Mouse (Mus musculus) heart, adult 2 months (tissue): ENCODE measurements at regions not wholly inside any gene's neighbourhood (a gene's known extent, or its start where the extent isn't known, plus 50 kb on each side); places are given as distances from the start of the nearest gene placed in this dataset.

Experiments used
- DNase-seq, 2 experiments: peaks; one replicate each; pipeline ENCODE4 v3.0.0; 2021
- H3K27ac ChIP-seq: fragments of 200-600 bp; 2 replicates; pipeline ENCODE4 v1.8.1; 2022
- H3K27me3 ChIP-seq: fragments of 200-500 bp; 2 replicates; pipeline ENCODE4 v1.6.1; 2012; ENCODE audit warnings: mild to moderate bottlenecking, low read length, inconsistent platforms, mixed read lengths; ENCODE audit not compliant: control insufficient read depth, insufficient read depth
- H3K36me3 ChIP-seq: fragments of 200-500 bp; 2 replicates; pipeline ENCODE4 v1.6.1; 2012; ENCODE audit warnings: low read length, inconsistent platforms; ENCODE audit not compliant: control insufficient read depth, insufficient read depth
- H3K4me1 ChIP-seq: fragments of 200-500 bp; 2 replicates; pipeline ENCODE4 v1.6.1; 2011; ENCODE audit warnings: low read length; ENCODE audit not compliant: control insufficient read depth, insufficient read depth
- H3K4me3 ChIP-seq: fragments of 200-600 bp; 2 replicates; pipeline ENCODE4 v1.8.1; 2022
- H3K79me2 ChIP-seq: fragments of 200-500 bp; replicated peaks from 2 replicates; pipeline ENCODE4 v1.6.1; 2012; ENCODE audit warnings: mild to moderate bottlenecking, inconsistent platforms, low read length, moderate library complexity, mixed read lengths; ENCODE audit not compliant: control insufficient read depth, insufficient read depth
- H3K9ac ChIP-seq: fragments of 200-500 bp; 2 replicates; pipeline ENCODE4 v1.6.1; 2012; ENCODE audit warnings: low read depth, mild to moderate bottlenecking, control low read depth, inconsistent platforms, low read length, mixed read lengths
- CTCF ChIP-seq: fragments of 200-600 bp; IDR thresholded peaks from 2 replicates; pipeline ENCODE4 v1.8.1; 2022; ENCODE audit warnings: antibody characterized with exemption, mild to moderate bottlenecking, moderate library complexity
- EP300 ChIP-seq: fragments of 200-500 bp; IDR thresholded peaks from 2 replicates; pipeline ENCODE4 v1.6.1; 2011; ENCODE audit warnings: low read depth, low read length, control low read depth; ENCODE audit not compliant: insufficient read depth
- POLR2A ChIP-seq: fragments of 200-500 bp; IDR thresholded peaks from 2 replicates; pipeline ENCODE4 v1.6.1; 2011; ENCODE audit warnings: mild to moderate bottlenecking, low read depth, low read length, control low read depth; ENCODE audit not compliant: insufficient read depth
- WGBS: fragments of 180-500 bp; shearing (Covaris S2); methylation state at CpG from one replicate; pipeline ENCODE4 v1.1.7; 2018; 5-methylcytosine and 5-hydroxymethylcytosine counted together
- intact Hi-C: fragments of 180-260 bp; cut with DNase I; formaldehyde crosslinking; loops from one replicate; pipeline ENCODE4 v1.15.1; 2025

DNA sequence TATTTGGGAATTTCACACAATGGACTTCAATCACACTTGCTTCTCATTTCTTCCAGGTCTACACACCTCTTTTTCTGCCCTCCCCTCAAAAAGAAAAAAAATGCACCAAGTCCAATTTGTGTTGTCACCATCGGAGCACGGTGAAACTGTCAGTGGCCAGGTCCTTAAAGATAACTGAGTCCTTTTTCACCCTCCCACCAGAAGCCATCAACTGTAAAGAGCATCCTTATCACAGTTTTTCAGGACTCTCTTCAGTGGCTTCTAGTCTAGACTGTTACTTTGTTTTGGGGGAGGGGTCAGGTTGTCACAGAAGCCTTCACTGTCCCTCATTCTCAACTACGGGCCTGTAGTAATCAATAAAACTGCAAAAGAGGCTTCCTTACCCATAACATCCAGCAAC, 91.5 kb upstream of the Zdhhc15 start:
- no peak for TF ChIP-seq POLR2A
- no peak for TF ChIP-seq CTCF
- no peak for TF ChIP-seq EP300
- no peak overlapping the region for H3K27ac ChIP-seq
- no peaks in the 10 kb centered on the region for H3K79me2 ChIP-seq
- H3K36me3 ChIP-seq: no peaks in the 10 kb centered on the region
- no peaks in the 10 kb centered on the region for H3K27me3 ChIP-seq
- intact Hi-C loops: no loop called here
- no peak overlapping the region for H3K4me3 ChIP-seq
- no peak for DNase-seq
- no peak overlapping the region for H3K9ac ChIP-seq
- 86% methylated on average over 3 of the region's 3 CpGs for WGBS
- no peaks in the 10 kb centered on the region for H3K4me1 ChIP-seq

DNA sequence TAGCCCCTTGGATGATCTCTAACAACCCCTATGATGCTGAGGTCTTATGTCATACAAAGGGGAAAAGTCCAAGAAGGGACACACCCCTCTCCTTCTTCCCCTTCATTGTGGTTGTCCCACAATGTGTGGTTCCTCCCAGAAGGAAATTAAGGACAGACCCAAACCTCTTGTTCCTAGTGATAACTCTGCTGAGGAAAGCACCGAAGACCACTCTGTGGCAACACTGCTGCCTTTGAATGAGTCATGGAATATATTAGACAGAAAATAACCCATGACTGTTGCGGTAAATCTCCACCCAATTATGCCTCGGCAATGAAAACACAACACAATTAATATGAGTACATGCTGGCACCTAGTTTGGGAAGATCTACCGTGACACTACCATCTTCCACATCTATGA, 89.4 kb upstream of the Zdhhc15 start:
- Histone ChIP-seq H3K27ac (no peak overlapping the region), H3K79me2 (no peaks in the 10 kb centered on the region), H3K27me3 (no peaks in the 10 kb centered on the region), H3K4me3 (no peak overlapping the region), H3K9ac (no peak overlapping the region), H3K36me3 (no peaks in the 10 kb centered on the region), H3K4me1 (no peaks in the 10 kb centered on the region)
- 88% methylated on average over 4 of the region's 4 CpGs for WGBS
- no peak for TF ChIP-seq CTCF
- TF ChIP-seq POLR2A: no peak
- no peak for TF ChIP-seq EP300
- intact Hi-C loops: no loop called here
- no peak for DNase-seq

GRCm38 (mm10) chrX:104749356-104749755, 78.5 kb upstream of the Zdhhc15 start:
- no peak for TF ChIP-seq EP300
- TF ChIP-seq POLR2A: no peak
- TF ChIP-seq CTCF: peak; percentile 60
- DNase-seq: no peak
- Histone ChIP-seq H3K9ac (no peak overlapping the region), H3K27ac (no peak overlapping the region), H3K79me2 (no peaks in the 10 kb centered on the region), H3K36me3 (no peaks in the 10 kb centered on the region), H3K4me1 (no peaks in the 10 kb centered on the region), H3K27me3 (no peaks in the 10 kb centered on the region), H3K4me3 (no peak overlapping the region)
- 74% methylated on average over 1 of the region's 1 CpGs for WGBS
- intact Hi-C loops: loop anchor here (5.0 kb wide), 1 partner anchor 567 kb away; no protein-coding TSS in a partner anchor
